Mouse (Mus musculus): Measurements from ENCODE around the gene Slc35a5. TPM values are rescaled to one million over a fixed set of nuclear protein-coding genes. Genes with fewer than 3 reads are reported as not detected.

The Slc35a5 gene
- polyA plus RNA-seq, 1 experiment from 2014 or later, result 14.6 TPM

DNA sequence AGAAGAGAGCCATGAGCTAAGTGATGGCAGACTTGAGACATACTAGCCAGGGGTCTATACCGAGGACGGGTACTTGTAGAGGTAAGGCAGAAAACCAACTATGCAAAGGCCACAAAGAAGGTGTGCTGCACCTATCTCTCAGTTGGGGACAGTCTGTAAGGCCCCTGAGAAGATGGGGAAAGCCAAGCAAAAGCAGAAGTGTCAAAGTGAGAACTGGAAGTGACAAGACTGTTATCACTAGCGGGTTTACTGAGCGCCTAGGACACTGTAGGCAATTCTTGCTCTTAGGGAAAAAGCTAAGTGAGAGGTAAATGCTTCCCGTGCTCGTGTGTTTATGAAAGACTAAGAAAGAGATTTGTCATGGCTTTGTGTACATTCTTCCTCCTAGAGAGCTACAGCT is 13.4 kb downstream of the Slc35a5 start:
- no peak overlapping the region for H3K4me3 ChIP-seq
- WGBS, result 95% methylated on average over 6 of the region's 6 CpGs
- H3K9me3 ChIP-seq, result peaks cover 5% of the 10 kb centered on the region; the same call in 1 of the 2 replicates
- peaks cover 89% of the 10 kb centered on the region for H3K36me3 ChIP-seq
- no peaks in the 10 kb centered on the region for H3K4me1 ChIP-seq (replicated peaks)
- H3K27ac ChIP-seq, result no peak overlapping the region
- no peaks in the 10 kb centered on the region for H3K27me3 ChIP-seq (ENCODE audit: insufficient read depth, poor library complexity, severe bottlenecking)
- DNase-seq (ENCODE audit: low spot score), result no peak

DNA sequence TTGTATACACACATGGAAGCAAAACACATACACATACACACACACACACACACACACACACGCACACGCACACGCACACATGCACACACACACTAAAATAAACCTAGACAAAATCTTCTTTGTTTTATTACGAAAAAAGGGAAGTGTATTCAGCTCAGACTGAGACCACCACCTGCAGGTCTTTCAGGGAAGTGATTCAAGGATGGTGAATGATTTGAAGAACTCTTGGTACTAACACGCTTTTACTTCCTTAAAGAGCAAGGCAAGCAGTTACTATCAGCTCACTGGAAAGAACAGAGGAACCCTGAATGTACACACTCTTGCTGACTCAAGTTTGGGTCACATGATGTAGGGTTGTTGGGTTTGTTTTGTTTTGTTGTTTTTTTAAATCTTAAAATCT is 15.9 kb downstream of the Slc35a5 start:
- peaks cover 10% of the 10 kb centered on the region for H3K9me3 ChIP-seq
- no peak overlapping the region for H3K4me3 ChIP-seq
- 89% methylated on average over 5 of the region's 5 CpGs for WGBS
- no peak for DNase-seq (ENCODE audit: low spot score)
- no peaks in the 10 kb centered on the region for H3K4me1 ChIP-seq (replicated peaks)
- H3K36me3 ChIP-seq, result peaks cover 88% of the 10 kb centered on the region
- no peak overlapping the region for H3K27ac ChIP-seq
- no peaks in the 10 kb centered on the region for H3K27me3 ChIP-seq (ENCODE audit: insufficient read depth, poor library complexity, severe bottlenecking)

DNA sequence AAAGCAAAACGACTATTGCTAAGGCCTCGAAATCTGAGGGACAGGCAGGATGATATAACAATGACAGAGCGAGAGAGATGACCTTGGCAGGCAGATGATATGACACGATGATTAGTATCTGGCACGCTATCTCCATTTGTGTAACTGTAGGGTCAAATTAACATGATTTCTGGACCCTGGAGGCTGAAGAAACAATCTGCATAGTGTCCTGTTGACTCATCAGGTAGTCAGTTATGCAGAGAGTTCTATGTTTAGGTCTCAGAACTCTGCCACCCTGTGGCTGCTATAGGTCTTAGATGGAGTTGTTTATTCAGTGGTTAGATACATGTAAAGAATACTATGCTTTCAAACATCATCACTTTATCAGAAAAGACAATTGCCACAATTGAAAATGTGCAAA is 16.8 kb downstream of the Slc35a5 start:
- 94% methylated on average over 5 of the region's 5 CpGs for WGBS

DNA sequence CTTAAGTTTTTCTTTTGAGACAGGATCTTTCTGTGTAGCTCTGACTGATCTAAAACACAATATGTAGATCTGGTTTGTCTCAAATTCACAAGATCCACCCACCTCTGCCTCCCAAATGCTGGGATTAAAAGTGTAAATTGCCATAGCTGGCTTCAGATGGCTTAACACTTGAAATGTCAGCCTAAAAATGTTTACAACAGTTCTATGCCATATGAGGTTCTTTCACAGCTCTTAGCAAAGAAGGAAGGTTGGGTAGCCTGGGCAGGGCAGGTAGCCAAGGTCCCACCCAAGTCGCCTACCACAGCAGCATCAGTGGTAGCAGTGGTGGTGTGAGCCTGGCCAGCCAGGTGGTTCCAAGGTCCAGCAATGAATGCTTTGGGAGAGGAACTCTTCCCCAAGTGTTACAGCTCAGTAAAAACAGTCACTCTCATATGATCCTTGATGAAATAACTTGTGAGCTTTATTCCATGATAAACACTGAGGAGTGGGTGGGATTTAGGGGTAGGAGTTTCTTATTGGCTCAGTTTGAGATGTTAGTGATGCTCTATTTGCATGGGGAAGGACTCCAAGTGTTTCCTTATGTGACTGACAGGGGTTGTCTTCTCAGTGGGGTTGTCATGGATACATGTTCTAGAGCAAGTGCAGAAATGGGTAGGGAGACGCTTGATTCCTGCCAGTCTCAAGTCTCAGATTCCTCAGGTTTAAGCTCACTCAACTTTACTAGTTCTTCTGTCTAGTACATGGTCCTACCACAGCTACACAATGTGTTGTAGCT is 30.4 kb downstream of the Slc35a5 start:
- Histone ChIP-seq H3K27ac (no peak overlapping the region), H3K36me3 (no peaks in the 10 kb centered on the region), H3K9me3 (no peaks in the 10 kb centered on the region), H3K4me3 (no peak overlapping the region), H3K4me1 (replicated peaks) (no peaks in the 10 kb centered on the region), H3K27me3 (ENCODE audit: insufficient read depth, poor library complexity, severe bottlenecking) (no peaks in the 10 kb centered on the region)
- no peak for DNase-seq (ENCODE audit: low spot score)
- 86% methylated on average over 2 of the region's 2 CpGs for WGBS

More for the DNA sequence above, 16.8 kb downstream of the Slc35a5 start:
- Histone ChIP-seq H3K27me3 (ENCODE audit: insufficient read depth, poor library complexity, severe bottlenecking) (no peaks in the 10 kb centered on the region), H3K4me3 (no peak overlapping the region), H3K27ac (no peak overlapping the region), H3K4me1 (replicated peaks) (no peaks in the 10 kb centered on the region), H3K36me3 (peaks cover 82% of the 10 kb centered on the region), H3K9me3 (peaks cover 10% of the 10 kb centered on the region)
- no peak for DNase-seq (ENCODE audit: low spot score)

- Histone ChIP-seq H3K27ac (no peak overlapping the region), H3K4me3 (no peak overlapping the region), H3K27me3 (ENCODE audit: insufficient read depth, poor library complexity, severe bottlenecking) (no peaks in the 10 kb centered on the region), H3K9me3 (no peaks in the 10 kb centered on the region), H3K4me1 (replicated peaks) (no peaks in the 10 kb centered on the region), H3K36me3 (no peaks in the 10 kb centered on the region)
- WGBS, result 75% methylated on average over 9 of the region's 9 CpGs
- DNase-seq (ENCODE audit: low spot score), result no peak
Measured at GRCm38 (mm10) chr16:45124230-45125203, 34.0 kb downstream of the Slc35a5 start.

DNA sequence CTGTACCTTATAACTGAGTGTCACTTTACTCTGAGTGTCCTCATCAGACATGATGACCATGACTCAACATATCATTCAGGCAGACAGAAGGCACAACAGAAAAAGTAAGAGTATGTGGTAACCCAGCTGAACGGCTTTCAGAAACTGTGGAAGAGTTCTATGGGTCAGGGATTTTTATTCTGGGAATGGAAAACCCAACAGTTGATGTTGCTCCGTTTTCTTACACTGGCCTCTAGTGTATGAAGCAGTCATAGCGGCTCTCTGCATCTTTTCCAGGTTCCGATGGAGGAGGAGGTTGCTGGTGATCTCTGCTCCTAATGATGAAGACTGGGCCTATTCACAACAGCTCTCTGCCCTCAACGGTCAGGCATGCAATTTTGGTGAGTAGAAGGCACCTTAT is 35.9 kb downstream of the Slc35a5 start:
- H3K36me3 ChIP-seq, result no peaks in the 10 kb centered on the region
- H3K9me3 ChIP-seq, result no peaks in the 10 kb centered on the region
- H3K4me1 ChIP-seq (replicated peaks), result no peaks in the 10 kb centered on the region
- DNase-seq (ENCODE audit: low spot score), result no peak
- no peak overlapping the region for H3K4me3 ChIP-seq
- H3K27me3 ChIP-seq (ENCODE audit: insufficient read depth, poor library complexity, severe bottlenecking), result no peaks in the 10 kb centered on the region
- 73% methylated on average over 5 of the region's 5 CpGs for WGBS
- H3K27ac ChIP-seq, result no peak overlapping the region

- Histone ChIP-seq H3K36me3 (no peaks in the 10 kb centered on the region), H3K9me3 (no peaks in the 10 kb centered on the region), H3K4me3 (no peak overlapping the region), H3K27ac (no peak overlapping the region), H3K4me1 (replicated peaks) (no peaks in the 10 kb centered on the region), H3K27me3 (ENCODE audit: insufficient read depth, poor library complexity, severe bottlenecking) (no peaks in the 10 kb centered on the region)
- 72% methylated on average over 5 of the region's 5 CpGs for WGBS
- DNase-seq (ENCODE audit: low spot score), result no peak
Measured at GRCm38 (mm10) chr16:45120844-45121425, 37.6 kb downstream of the Slc35a5 start.

GRCm38 (mm10) chr16:45118760-45119159 is 39.7 kb downstream of the Slc35a5 start:
- Histone ChIP-seq H3K27ac (no peak overlapping the region), H3K4me1 (replicated peaks) (no peaks in the 10 kb centered on the region), H3K4me3 (no peak overlapping the region), H3K9me3 (no peaks in the 10 kb centered on the region), H3K27me3 (ENCODE audit: insufficient read depth, poor library complexity, severe bottlenecking) (no peaks in the 10 kb centered on the region), H3K36me3 (no peaks in the 10 kb centered on the region)
- no peak for DNase-seq (ENCODE audit: low spot score)
- WGBS, result 83% methylated on average over 3 of the region's 3 CpGs

DNA sequence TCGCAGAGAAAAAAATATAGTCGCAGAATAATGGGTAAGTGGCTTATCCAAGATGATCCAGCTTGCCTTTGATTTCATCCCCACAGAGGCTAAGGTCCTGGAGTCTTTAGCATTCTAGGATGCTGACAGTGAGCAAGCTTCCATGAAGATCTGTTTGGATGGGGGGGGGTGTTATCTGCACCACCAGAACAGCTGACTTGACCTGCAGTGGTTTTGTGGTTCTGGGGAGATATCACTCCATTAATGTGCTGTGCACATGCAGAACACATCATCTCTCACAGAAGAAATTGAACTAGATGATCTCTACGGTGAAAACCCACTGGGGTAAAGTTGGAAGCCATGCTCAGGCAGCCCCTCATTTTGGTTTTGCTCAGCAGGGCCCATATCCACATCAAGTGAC is 41.3 kb downstream of the Slc35a5 start:
- no peaks in the 10 kb centered on the region for H3K36me3 ChIP-seq
- H3K27me3 ChIP-seq (ENCODE audit: insufficient read depth, poor library complexity, severe bottlenecking), result no peaks in the 10 kb centered on the region
- 89% methylated on average over 3 of the region's 3 CpGs for WGBS
- H3K9me3 ChIP-seq, result no peaks in the 10 kb centered on the region
- H3K4me3 ChIP-seq, result no peak overlapping the region
- no peak overlapping the region for H3K27ac ChIP-seq
- no peak for DNase-seq (ENCODE audit: low spot score)
- no peaks in the 10 kb centered on the region for H3K4me1 ChIP-seq (replicated peaks)

DNA sequence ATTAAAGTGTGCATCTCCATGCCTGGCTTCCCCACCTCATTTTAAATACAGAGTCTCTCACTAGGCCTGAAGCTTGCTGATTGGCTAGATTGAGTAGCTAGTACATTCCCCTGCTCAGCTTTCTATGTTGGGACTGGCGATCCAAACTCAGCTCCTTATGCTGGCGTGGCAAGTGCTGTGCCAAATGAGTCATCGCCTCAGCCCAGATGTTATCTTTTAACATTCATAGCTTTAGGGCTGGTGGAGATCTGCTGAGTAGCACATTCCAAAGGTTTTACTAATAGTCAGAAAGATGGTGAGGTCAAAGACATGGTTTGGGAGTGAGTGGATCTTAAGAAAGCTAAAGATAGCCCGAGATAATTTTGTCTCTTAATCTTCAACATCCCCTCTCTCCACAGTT is 48.0 kb downstream of the Slc35a5 start:
- Histone ChIP-seq H3K9me3 (no peaks in the 10 kb centered on the region), H3K36me3 (no peaks in the 10 kb centered on the region), H3K4me1 (replicated peaks) (no peaks in the 10 kb centered on the region), H3K4me3 (no peak overlapping the region), H3K27me3 (ENCODE audit: insufficient read depth, poor library complexity, severe bottlenecking) (no peaks in the 10 kb centered on the region), H3K27ac (no peak overlapping the region)
- WGBS, result 69% methylated on average over 4 of the region's 4 CpGs
- DNase-seq (ENCODE audit: low spot score), result no peak

GRCm38 (mm10) chr16:45108203-45108878 is 50.2 kb downstream of the Slc35a5 start:
- Histone ChIP-seq H3K4me3 (no peak overlapping the region), H3K9me3 (no peaks in the 10 kb centered on the region), H3K27ac (no peak overlapping the region), H3K36me3 (no peaks in the 10 kb centered on the region), H3K27me3 (ENCODE audit: insufficient read depth, poor library complexity, severe bottlenecking) (no peaks in the 10 kb centered on the region), H3K4me1 (replicated peaks) (no peaks in the 10 kb centered on the region)
- DNase-seq (ENCODE audit: low spot score), result no peak
- 77% methylated on average over 5 of the region's 5 CpGs for WGBS

- DNase-seq (ENCODE audit: low spot score), result no peak
- Histone ChIP-seq H3K36me3 (no peaks in the 10 kb centered on the region), H3K4me3 (no peak overlapping the region), H3K27me3 (ENCODE audit: insufficient read depth, poor library complexity, severe bottlenecking) (no peaks in the 10 kb centered on the region), H3K4me1 (replicated peaks) (no peaks in the 10 kb centered on the region), H3K27ac (no peak overlapping the region), H3K9me3 (no peaks in the 10 kb centered on the region)
- 82% methylated on average over 3 of the region's 3 CpGs for WGBS
Measured at GRCm38 (mm10) chr16:45104993-45105392, 53.5 kb downstream of the Slc35a5 start.

Measured in hindbrain, embryonic 10.5 days (tissue).